Mouse (Mus musculus) embryonic facial prominence, embryonic 14.5 days (tissue): ENCODE results near the gene Zrsr2. TPM values are rescaled to one million over a fixed set of nuclear protein-coding genes. Genes with fewer than 3 reads are reported as not detected.

Experiments used
- ATAC-seq: fragments of 200-750 bp; cut with Nextera tagmentation; 2 replicates; pipeline ENCODE4 v1.8.0; 2017; ENCODE audit warnings: low read depth, moderate number of reproducible peaks, moderate TSS enrichment
- DNase-seq: peaks from one replicate; pipeline ENCODE4 v3.0.0-alpha.2; 2015; ENCODE audit warnings: low spot score
- H3K27ac ChIP-seq: fragments of 300-500 bp; sonication (generic); replicated peaks from 2 replicates; pipeline ENCODE4 v1.5.1; 2014; ENCODE audit warnings: low read depth, mild to moderate bottlenecking, low read length, moderate library complexity
- H3K27me3 ChIP-seq: fragments of 300-500 bp; sonication (generic); replicated peaks from 2 replicates; pipeline ENCODE4 v1.6.1; 2014; ENCODE audit warnings: low read length; ENCODE audit not compliant: control insufficient read depth, insufficient read depth
- H3K36me3 ChIP-seq: fragments of 300-500 bp; sonication (generic); 2 replicates; pipeline ENCODE4 v1.6.1; 2014; ENCODE audit warnings: low read length, mixed read lengths; ENCODE audit not compliant: control insufficient read depth, insufficient read depth
- H3K4me1 ChIP-seq: fragments of 300-500 bp; sonication (generic); 2 replicates; pipeline ENCODE4 v1.6.1; 2014; ENCODE audit warnings: antibody characterized with exemption, low read length; ENCODE audit not compliant: control insufficient read depth, insufficient read depth
- H3K4me2 ChIP-seq: fragments of 300-500 bp; sonication (generic); 2 replicates; pipeline ENCODE4 v1.6.1; 2014; ENCODE audit warnings: low read depth, mild to moderate bottlenecking, low read length, moderate library complexity, mixed read lengths
- H3K4me3 ChIP-seq: fragments of 300-500 bp; sonication (generic); 2 replicates; pipeline ENCODE4 v1.5.1; 2014; ENCODE audit warnings: low read depth, mild to moderate bottlenecking, low read length
- H3K9ac ChIP-seq: fragments of 300-500 bp; sonication (generic); 2 replicates; pipeline ENCODE4 v1.6.1; 2014; ENCODE audit warnings: low read depth, mild to moderate bottlenecking, low read length, moderate library complexity, mixed read lengths
- H3K9me3 ChIP-seq: fragments of 300-500 bp; sonication (generic); 2 replicates; pipeline ENCODE4 v1.6.1; 2016; ENCODE audit warnings: low read length; ENCODE audit not compliant: control insufficient read depth
- WGBS: fragments of 180-500 bp; shearing (Covaris S2); extraction: QIAGEN DNeasy Blood & Tissue Kit; methylation state at CpG from one replicate; pipeline ENCODE4 v1.1.7; 2014; 5-methylcytosine and 5-hydroxymethylcytosine counted together
- polyA plus RNA-seq: library from polyadenylated mRNA; unstranded; fragments of >200 nt; fragmentation: Nextera tagmentation; extraction: Ambion mirVana; gene quantifications from 2 replicates; pipeline ENCODE4 v1.2.1, GENCODE M21; 2014

The Zrsr2 gene
- polyA plus RNA-seq, 1 experiment from 2014 or later, result 43.0 TPM

GRCm38 (mm10) chrX:163957803-163958466 is 526 bp downstream of the Zrsr2 start:
- peak overlapping the region; percentile 69 for H3K4me3 ChIP-seq
- H3K27ac ChIP-seq, result peak overlapping the region; percentile 98
- peak overlapping the region; percentile 87 for H3K9ac ChIP-seq
- no peaks in the 10 kb centered on the region for H3K9me3 ChIP-seq
- H3K4me1 ChIP-seq, result no peaks in the 10 kb centered on the region
- peaks cover 26% of the 10 kb centered on the region for H3K36me3 ChIP-seq
- H3K27me3 ChIP-seq, result peaks cover 3% of the 10 kb centered on the region; the same call in 1 of the 2 replicates
- peak; percentile 75 for DNase-seq
- H3K4me2 ChIP-seq, result peak overlapping the region; percentile 50
- peak; percentile 92 for ATAC-seq
- 34% methylated on average over 9 of the region's 67 CpGs for WGBS

DNA sequence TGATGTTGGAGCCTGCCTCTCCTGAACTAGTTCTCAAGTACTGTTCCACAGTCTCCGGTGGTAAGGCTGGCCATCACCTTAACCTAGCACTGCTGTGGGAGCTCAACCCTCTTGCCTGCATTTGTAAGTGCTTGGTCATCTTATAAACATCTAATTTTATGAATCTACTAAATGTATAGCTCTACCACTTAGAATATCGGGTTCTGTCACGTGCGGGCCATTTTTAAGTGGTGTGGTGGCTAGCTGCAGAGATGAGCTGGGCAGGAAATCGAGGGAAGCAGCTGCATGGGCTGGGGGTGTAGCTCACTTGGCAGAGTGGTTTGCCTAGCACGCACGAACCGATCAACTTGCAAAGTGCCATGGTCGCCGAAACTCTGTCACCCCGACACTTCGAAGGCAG is 1.1 kb downstream of the Zrsr2 start:
- no peaks in the 10 kb centered on the region for H3K9me3 ChIP-seq
- WGBS, result 36% methylated on average over 12 of the region's 12 CpGs
- peak overlapping the region; percentile 69 for H3K4me3 ChIP-seq
- H3K4me1 ChIP-seq, result no peaks in the 10 kb centered on the region
- peak overlapping the region; percentile 50 for H3K4me2 ChIP-seq
- H3K27me3 ChIP-seq, result peaks cover 3% of the 10 kb centered on the region; the same call in 1 of the 2 replicates
- H3K36me3 ChIP-seq, result peaks cover 30% of the 10 kb centered on the region
- DNase-seq (no peak), ATAC-seq (no peak)
- peak overlapping the region; percentile 87 for H3K9ac ChIP-seq
- H3K27ac ChIP-seq, result peak overlapping the region; percentile 98

- Histone ChIP-seq H3K9ac (no peak overlapping the region), H3K27me3 (peaks cover 3% of the 10 kb centered on the region; the same call in 1 of the 2 replicates), H3K4me1 (no peaks in the 10 kb centered on the region), H3K4me3 (no peak overlapping the region), H3K27ac (no peak overlapping the region), H3K9me3 (no peaks in the 10 kb centered on the region), H3K36me3 (peaks cover 68% of the 10 kb centered on the region), H3K4me2 (no peak overlapping the region)
- ATAC-seq (no peak), DNase-seq (no peak)
- 74% methylated on average over 1 of the region's 1 CpGs for WGBS
Measured at GRCm38 (mm10) chrX:163951618-163952017, 6.8 kb downstream of the Zrsr2 start.

DNA sequence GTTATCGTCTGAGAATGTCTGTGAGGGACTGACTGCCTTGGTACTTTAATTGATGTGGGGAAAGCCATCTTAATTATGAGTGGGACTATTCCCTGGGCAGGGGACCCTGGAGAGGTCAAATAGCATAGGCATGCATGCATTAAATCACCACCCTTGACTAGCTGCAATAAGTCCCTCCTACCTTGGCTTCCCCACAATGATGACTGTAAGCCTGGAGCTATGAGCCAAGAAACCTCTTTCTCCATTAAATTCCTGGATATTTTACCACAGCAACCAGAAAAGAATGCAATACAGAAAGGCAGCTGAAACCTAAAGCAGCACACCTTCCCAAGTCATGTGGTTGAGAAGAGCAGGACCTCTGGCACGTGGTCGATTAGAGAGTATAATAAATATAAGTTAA is 14.1 kb downstream of the Zrsr2 start:
- no peak overlapping the region for H3K4me2 ChIP-seq
- no peak overlapping the region for H3K4me3 ChIP-seq
- ATAC-seq (no peak), DNase-seq (no peak)
- no peak overlapping the region for H3K9ac ChIP-seq
- WGBS, result 88% methylated on average over 3 of the region's 3 CpGs
- peaks cover 57% of the 10 kb centered on the region for H3K36me3 ChIP-seq
- peaks cover 10% of the 10 kb centered on the region for H3K27me3 ChIP-seq
- H3K4me1 ChIP-seq, result no peaks in the 10 kb centered on the region
- no peaks in the 10 kb centered on the region for H3K9me3 ChIP-seq
- H3K27ac ChIP-seq, result no peak overlapping the region

- WGBS, result 89% methylated on average over 6 of the region's 6 CpGs
- no peak overlapping the region for H3K9ac ChIP-seq
- peaks cover 2% of the 10 kb centered on the region; the same call in 1 of the 2 replicates for H3K27me3 ChIP-seq
- no peaks in the 10 kb centered on the region for H3K9me3 ChIP-seq
- no peak overlapping the region for H3K27ac ChIP-seq
- no peak overlapping the region for H3K4me2 ChIP-seq
- DNase-seq (no peak), ATAC-seq (no peak)
- no peaks in the 10 kb centered on the region for H3K4me1 ChIP-seq
- peaks cover 19% of the 10 kb centered on the region for H3K36me3 ChIP-seq
- no peak overlapping the region for H3K4me3 ChIP-seq
Measured at GRCm38 (mm10) chrX:163938587-163938986, 19.9 kb downstream of the Zrsr2 start.

DNA sequence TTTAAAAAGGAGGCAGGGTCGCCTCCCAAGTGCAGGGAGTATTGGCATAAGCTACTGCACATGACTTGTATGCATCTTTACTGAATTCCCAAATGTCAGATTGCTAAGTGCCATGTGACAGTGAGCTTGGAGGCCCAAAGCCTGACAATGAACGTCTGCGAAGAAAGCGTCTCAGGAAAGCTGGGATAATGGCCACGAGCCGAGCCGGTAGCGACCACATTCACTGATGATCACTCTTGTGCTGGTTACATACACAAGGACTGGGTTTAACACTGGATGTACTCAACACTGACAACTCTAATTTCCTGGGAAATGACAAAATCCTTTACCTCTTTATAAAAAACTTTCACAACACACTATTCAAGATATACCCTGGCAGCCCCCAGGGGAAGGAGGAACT is 23.7 kb downstream of the Zrsr2 start:
- WGBS, result 82% methylated on average over 8 of the region's 8 CpGs
- Histone ChIP-seq H3K27me3 (no peaks in the 10 kb centered on the region; the same call in 1 of the 2 replicates), H3K4me1 (no peaks in the 10 kb centered on the region), H3K9me3 (no peaks in the 10 kb centered on the region), H3K27ac (no peak overlapping the region), H3K36me3 (no peaks in the 10 kb centered on the region), H3K4me3 (no peak overlapping the region), H3K9ac (no peak overlapping the region), H3K4me2 (no peak overlapping the region)
- ATAC-seq (no peak), DNase-seq (no peak)

GRCm38 (mm10) chrX:163929550-163929949 is 28.9 kb downstream of the Zrsr2 start:
- DNase-seq (no peak), ATAC-seq (no peak)
- no peak overlapping the region for H3K4me2 ChIP-seq
- H3K9me3 ChIP-seq, result no peaks in the 10 kb centered on the region
- no peak overlapping the region for H3K9ac ChIP-seq
- peaks cover 6% of the 10 kb centered on the region; the same call in 1 of the 2 replicates for H3K27me3 ChIP-seq
- H3K4me3 ChIP-seq, result no peak overlapping the region
- H3K27ac ChIP-seq, result no peak overlapping the region
- H3K36me3 ChIP-seq, result no peaks in the 10 kb centered on the region
- H3K4me1 ChIP-seq, result no peaks in the 10 kb centered on the region

DNA sequence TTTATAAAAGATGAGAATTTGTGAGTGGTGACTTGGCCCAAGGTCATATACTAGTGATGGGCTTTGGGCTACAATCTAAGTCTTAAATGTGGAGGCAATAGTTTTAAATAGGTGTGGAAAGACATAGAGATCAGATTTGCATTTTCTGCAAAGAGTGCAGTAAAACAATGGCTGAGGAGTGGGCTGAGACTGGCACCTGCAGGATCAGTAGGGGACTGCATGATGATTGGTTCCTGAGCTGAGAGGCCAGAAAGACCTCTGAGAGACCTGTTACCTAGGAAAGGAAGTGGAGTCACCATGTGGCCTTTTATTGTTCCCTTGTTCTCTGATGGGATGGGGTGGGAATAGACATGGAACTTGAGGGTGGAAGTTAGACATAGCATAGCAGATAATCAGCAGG is 45.7 kb downstream of the Zrsr2 start:
- no peak overlapping the region for H3K4me3 ChIP-seq
- no peaks in the 10 kb centered on the region for H3K4me1 ChIP-seq
- H3K9me3 ChIP-seq, result no peaks in the 10 kb centered on the region
- H3K9ac ChIP-seq, result no peak overlapping the region
- ATAC-seq (no peak), DNase-seq (peak; percentile 5)
- H3K27me3 ChIP-seq, result peaks cover 3% of the 10 kb centered on the region; the same call in 1 of the 2 replicates
- H3K27ac ChIP-seq, result no peak overlapping the region
- no peak overlapping the region for H3K4me2 ChIP-seq
- H3K36me3 ChIP-seq, result no peaks in the 10 kb centered on the region

DNA sequence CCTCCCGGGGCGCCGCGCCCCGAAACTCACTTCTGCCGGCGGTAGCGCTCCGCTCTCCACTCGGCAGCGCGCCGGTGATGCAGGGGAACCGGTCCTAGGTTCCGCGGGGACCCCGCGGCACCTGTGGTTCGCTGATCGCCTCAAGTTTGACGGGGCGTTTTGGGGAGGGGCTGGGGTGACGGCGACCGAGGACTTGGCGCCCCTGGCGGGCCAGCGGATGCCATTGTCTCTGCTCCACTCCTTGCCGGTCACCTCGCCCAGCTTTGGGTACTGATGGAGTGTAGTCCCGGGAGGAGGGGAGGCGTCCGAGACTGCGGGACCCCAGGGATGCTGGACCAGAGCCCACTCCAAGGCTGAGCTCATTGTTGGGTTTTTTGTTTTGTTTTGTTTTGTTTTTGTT is 49.1 kb downstream of the Zrsr2 start:
- peak; percentile 23 for DNase-seq
- Histone ChIP-seq H3K27ac (peak overlapping the region; percentile 65), H3K36me3 (no peaks in the 10 kb centered on the region), H3K4me2 (peak overlapping the region; percentile 53), H3K27me3 (0 out of 2 replicates have a peak, but pooled peaks cover 7% of the 10 kb centered on the region), H3K4me3 (peak overlapping the region; percentile 60), H3K9ac (peak overlapping the region; percentile 70), H3K4me1 (no peaks in the 10 kb centered on the region), H3K9me3 (no peaks in the 10 kb centered on the region)
- WGBS, result 27% methylated on average over 15 of the region's 34 CpGs
- no peak for ATAC-seq
